Mouse (Mus musculus) adrenal gland, postnatal 25 days (tissue): Measurements from ENCODE around the gene Hoxd8. TPM values are rescaled to one million over a fixed set of nuclear protein-coding genes. Genes with fewer than 3 reads are reported as not detected.

ENCODE experiments used
- DNase-seq: peaks from one replicate; pipeline ENCODE4 v3.0.0; 2021; ENCODE audit warnings: mixed read lengths
- total RNA-seq: library from RNA; stranded (reverse); gene quantifications from 2 replicates; pipeline ENCODE4 v1.2.3, GENCODE M21; 2021

Gene Hoxd8
- total RNA-seq, 1 experiment from 2014 or later = 33.9 TPM

DNA sequence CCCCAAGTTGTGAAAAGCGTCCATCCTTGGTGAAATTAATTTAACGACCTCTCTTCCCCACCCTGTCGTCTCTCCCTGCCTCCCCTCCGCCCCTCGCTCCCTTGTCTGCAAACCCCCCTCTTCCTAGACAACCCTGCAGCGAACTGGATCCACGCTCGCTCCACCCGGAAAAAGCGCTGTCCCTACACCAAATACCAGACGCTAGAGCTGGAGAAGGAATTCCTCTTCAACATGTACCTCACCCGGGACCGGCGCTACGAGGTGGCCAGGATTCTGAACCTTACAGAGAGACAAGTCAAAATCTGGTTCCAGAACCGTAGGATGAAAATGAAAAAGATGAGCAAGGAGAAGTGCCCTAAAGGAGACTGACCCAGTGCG is 5.4 kb upstream of the Hoxd8 start:
- no peak for DNase-seq

DNA sequence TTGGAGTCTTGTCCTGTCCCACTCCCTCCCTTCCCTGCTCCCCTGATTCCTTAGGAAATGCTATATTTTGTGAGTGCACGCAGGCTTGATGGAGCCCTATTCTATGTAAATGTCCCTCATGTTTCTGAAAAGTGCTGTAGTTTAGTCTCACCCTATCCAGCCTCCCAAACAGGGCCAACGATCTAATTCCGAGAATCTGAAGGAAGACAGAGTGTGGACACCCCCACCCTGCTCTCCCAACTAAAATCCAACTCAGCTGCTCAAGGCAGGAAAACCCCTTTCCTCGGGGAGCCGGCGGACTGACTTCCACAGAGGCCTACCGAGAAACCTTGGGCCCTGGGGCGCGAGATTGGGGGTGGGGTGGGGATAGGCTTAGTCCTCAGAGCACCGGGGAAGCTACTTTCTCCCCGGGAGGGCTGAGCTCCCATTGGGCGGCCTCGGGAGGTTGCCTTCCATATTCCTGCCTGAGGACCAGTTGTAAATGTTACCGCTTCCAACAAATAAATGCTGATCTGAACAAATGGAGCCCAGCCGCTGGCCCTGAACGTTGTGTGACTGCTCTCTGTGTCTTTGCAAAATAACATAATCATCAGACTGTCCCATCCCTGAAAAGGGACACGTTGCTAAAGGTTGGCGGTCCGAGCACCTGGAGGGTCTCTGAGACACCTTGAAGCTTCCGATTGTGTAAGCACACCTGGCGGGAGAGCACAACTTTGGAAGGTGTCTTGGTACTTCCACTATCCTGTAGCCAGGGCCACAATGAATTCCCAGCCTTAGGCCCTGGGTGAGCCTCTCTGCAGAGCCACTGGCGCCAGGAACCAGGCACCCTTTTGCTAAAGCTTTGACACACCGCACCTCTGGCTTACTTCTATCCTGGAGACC is 4.5 kb upstream of the Hoxd8 start:
- no peak for DNase-seq

DNA sequence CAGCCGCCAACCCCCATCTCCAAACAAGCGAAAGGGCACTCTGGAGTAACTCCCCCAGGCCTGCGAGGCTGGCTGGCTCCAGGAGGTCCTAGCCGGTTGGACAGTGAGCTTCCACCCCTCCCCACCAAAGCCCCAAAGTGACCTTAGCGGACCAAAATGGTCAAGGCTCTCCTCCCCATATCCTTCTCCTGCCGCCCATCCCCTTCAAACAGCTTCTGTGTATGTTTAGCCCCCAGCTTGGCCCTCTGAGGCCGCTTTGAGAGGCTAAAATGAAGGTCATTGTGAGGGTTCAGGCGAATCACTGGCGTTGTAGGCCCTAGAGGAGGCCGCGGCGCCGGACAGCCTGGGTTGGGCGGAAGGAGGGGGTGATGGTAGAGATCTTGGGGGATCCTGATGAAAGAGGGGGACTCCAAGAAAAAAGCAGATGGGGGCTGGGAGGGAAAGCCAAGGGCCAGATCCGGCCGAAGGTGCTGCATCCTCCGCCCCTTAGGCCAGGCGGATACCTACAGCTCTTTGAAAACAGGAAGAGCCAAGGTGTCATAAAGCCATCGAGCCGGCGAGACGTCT is 3.8 kb upstream of the Hoxd8 start:
- no peak for DNase-seq

DNA sequence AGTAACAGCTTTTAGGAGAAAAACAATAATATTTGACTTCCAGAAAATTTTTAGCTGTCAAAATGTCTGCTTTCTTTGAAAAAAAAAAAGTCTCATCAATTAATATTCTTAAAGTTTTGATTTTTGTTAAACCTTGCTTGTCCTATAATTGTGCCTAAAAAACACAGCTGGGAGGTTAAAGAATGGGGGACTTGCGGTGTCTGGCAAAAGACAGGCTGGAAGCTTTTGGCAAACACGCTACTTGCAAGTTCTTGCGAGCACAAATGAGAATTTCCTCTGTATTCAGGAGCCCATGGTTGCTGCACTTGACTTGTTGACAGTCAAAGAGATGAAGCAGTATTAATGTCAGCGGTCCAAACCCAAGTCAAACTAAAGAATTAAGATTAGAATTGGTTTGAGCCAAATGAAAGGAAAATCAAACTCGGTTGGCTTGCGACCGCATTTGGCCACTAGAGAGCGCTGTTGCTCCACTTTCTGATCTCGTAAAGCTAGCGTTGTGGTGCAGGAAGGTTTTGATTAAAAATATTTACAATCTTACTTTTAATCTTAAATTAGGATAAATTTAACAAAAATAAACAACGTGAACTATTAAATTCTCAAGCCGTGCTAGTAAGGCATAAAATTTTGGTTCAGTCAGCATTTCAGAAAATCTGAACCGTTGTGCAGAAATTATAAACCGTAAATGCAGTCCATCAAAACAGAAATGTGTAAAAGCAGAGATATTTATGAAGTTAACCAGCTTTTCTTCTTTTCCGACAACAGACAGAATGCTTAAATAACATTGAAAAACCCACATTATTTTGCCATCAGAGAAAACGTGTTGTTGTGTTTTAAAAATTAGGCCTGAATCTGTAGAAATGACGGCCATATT is 2.2 kb upstream of the Hoxd8 start:
- DNase-seq = peak; percentile 83

DNA sequence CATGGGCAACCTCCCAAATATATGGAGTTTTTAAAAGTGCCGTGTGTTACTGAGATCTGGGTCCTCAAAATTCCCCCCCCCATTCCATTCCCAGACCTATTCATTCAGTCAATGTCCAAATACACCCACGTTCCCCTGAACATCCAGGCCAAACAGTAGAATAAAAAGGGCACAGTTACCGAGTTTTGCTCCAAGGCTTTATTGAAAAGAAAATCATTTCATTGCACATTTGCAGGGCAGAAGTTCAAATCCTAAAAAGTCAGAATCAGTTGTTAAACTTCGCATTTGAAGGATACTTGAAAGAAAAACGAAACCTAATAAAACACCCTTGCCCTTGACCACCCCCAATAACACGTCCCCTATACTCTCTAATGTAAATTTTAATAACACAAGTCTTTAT is 1.6 kb upstream of the Hoxd8 start:
- no peak for DNase-seq

DNA sequence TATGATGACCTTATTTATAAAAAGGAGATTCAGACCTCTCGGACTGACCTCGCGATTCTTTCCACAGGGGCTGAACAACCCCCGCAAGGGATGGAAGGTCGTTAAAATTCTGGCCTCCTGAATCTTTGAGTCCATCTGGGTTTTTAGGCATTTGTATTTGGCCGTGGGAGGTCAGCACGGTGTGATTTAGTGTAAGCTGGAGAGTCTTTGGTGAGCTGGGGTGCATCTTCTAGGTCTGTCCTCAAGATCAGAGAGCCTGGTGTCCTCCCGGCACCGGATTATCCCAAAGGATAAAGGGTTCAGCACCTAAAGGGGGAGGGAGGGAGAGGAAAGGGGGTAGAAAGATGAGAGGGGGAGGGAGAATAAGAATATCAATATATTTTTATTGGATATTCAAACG is 1.1 kb upstream of the Hoxd8 start:
- no peak for DNase-seq

DNA sequence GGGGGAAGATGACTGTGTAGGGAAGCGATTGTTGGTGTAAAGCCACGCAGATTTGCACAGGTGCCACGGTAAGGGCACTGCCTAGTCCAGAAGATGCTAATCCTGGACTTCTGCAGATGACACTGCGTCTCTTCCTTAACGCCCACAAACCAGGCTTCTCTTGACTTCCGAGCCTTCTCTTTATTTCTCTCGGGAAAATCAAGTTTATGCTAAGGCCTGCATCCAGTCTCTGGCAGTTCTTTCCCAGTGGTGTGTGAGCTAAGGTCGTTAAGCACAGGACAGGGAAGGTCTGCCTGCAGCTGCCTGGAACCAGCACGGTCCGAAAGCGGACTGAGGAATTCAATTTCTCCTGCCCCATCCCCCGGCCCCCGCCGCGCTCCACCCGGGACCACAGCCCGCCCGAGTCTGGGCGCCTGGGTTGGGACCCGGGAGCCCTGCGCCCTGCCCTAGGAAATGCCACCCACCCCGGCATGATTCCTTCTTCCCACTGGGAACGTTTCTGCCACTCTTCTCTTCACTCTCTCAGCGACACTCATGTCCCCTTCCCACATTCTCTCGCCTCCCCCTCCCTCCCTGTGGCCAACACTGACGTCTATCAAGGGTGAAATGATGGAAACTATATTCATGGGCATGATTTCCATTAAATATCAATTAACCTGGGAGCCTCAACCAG is 559 bp upstream of the Hoxd8 start:
- DNase-seq = no peak

DNA sequence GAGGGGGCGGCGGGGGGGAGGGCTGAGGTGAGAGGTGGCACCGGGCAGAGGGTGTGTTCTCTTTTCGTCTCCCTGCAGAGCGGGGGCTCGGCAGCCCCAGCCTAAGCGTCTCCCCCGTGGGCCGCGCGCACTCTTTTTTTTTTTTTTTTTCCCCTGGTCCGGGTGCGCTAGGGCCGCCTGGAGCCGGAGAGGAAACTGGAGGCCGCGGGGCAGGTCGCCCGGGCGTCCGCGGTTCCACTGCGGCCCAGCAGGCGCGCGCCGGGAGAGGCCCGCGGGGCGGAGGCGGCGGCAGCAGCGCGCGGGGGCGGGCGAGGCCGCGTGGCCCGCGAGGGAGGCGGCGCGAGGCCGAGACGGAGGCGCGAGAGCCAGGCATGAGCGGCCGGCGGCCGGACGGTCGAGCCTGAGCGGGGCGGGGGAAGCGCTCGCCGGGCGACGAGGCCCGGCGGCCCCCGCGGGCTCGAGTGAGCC is 618 bp downstream of the Hoxd8 start:
- peak; percentile 60 for DNase-seq

DNA sequence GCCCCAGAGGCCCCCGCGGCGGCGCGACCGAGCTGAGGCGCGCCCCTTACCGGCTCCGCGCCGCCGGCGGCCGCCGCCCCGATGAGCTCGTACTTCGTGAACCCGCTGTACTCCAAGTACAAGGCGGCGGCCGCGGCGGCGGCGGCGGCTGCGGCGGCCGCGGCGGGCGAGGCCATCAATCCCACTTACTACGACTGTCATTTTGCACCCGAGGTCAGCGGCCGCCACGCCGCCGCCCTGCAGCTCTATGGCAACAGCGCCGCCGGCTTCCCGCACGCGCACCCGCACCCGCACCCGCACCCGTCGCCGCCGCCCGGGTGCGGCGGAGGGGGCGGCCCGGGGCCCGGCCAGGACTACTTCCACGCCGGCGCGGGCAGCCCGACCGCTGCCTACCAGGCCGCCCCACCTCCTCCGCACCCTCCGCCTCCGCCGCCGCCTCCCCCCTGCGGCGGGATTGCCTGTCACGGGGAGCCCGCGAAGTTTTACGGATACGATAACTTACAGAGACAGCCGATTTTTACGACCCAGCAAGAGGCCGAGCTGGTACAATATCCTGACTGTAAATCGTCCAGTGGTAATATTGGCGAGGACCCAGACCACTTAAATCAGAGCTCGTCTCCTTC is 1.2 kb downstream of the Hoxd8 start:
- peak; percentile 79 for DNase-seq

DNA sequence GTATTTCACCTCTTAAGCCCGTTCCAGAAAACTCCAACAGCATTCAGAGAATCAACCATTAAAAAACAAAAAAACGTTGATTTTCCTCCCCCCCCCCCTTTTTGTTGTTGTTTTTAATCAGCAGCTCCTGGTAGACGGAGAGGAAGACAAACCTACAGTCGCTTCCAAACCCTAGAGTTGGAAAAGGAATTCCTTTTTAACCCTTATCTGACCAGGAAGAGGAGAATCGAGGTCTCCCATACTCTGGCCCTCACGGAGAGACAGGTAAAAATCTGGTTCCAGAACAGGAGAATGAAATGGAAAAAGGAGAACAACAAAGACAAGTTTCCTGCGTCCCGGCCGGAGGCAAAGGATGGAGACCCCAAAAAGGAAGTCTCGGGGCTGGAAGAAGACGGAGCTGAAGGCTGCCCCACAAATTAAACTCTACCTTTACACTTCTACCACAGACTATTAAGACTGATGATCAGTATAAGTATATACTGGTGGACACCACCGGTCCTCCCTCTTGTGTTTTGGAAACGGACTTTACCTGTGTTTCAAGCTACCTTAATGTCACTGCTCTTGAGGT is 2.1 kb downstream of the Hoxd8 start:
- no peak for DNase-seq

DNA sequence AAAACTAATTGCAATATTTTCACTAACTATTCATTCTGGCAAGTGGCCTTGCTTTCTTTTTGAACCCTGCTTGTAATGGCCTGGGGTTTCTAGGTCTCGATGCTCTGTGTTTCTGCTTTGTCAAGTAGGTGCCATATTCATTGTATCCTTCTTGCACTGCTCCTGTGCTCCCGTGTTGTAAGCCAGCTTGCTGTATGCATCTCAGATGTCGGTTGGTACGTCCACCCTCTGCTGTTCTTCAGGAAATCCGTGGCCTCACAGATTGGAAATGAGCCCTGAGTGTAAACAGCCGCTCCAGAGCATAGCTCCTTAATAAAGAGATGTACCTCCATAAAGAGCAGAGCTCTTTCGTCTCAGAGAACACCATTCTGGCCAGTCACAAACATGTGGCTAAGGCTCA is 3.2 kb downstream of the Hoxd8 start:
- no peak for DNase-seq

DNA sequence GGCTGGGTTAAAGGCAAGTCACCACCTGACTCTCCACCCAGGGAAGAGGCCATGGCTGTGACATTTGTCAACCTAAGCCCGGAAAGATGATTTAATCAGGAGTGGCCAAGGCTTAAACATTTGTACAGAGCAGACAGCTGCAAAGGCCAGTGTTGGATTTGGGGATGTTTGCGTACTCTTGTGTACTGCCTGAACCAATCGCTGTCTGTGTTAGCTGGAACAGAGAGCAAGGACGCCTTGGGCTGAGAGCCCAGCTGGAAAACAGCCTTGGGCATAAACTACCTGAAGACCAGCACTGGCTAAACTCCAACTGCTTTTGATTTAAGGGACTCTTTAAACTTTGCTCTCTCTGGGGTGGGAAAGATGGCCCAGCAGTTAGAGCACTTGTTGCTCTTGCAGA is 4.3 kb downstream of the Hoxd8 start:
- no peak for DNase-seq

DNA sequence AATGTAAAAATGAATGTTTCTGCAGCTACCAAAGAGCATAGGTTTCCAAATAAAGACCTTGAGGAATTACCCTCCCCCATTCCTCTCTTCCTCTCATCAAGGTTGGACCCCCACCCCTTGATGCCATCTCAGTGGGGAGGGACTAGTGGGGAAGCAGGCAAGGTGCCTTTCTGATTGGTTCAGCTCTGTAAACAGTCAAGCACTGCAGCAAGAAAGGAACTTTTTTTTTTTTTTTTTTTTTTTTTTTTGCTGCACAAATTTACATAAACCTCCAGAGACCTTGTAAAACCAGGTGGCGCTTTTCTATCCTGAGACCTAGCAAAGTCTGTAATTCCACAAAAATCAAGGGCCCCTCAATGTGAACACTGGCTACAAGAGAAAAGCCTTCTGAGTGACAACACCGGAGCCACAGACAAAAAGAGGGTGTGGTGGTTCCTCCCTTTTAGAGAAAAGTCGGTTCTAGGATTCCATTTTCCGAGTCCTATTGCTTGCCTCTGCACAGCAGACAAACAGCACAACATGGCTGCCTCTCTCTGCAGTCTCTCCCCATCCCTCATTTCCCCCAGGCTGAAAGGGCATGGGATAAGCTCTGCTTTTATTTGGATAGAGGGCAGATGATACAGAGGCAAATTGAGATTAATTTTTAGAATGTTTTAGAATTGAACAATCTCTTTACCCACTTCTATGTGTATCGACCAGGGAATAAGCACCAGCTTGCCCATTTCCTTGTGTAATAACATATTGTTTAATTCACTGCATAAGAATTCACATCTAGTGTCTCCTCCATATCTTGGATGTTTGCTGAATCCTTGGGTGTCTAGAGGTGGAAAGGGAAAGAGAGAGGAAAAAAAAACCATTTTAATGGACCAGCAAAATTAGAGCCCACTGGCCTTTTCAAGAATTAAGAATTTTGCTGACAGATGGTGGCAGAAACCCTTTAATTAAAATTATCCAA is 5.3 kb downstream of the Hoxd8 start:
- DNase-seq = no peak

DNA sequence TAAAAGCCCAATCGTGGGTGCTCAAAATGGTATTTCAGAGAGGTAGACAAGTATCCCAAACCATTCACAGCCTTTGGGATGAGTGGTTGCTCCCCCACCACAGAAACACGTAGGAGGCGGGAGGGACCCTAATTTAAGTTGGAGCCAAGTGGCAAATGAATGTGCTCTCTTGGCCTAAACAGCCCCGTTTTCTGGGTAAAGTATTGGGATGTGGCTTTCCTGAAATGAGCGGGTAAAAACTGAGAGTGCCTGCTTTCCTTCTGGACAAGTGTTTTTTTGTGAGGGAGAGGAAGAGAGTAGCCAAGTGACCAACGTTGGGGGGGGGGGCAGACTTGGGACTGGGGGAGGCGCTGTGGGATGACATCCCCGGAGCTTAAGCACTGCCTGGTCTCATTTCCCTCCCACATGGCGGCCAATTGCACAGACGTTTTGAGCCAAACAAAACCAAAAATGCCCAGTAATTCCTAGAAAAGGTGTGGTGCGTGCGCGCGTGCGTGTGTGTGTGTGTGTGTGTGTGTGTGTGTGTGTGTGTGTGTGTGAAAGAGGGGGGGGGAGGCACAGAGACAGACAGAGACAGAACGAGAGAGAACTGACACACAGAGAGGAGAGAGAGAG is 6.6 kb downstream of the Hoxd8 start:
- no peak for DNase-seq

DNA sequence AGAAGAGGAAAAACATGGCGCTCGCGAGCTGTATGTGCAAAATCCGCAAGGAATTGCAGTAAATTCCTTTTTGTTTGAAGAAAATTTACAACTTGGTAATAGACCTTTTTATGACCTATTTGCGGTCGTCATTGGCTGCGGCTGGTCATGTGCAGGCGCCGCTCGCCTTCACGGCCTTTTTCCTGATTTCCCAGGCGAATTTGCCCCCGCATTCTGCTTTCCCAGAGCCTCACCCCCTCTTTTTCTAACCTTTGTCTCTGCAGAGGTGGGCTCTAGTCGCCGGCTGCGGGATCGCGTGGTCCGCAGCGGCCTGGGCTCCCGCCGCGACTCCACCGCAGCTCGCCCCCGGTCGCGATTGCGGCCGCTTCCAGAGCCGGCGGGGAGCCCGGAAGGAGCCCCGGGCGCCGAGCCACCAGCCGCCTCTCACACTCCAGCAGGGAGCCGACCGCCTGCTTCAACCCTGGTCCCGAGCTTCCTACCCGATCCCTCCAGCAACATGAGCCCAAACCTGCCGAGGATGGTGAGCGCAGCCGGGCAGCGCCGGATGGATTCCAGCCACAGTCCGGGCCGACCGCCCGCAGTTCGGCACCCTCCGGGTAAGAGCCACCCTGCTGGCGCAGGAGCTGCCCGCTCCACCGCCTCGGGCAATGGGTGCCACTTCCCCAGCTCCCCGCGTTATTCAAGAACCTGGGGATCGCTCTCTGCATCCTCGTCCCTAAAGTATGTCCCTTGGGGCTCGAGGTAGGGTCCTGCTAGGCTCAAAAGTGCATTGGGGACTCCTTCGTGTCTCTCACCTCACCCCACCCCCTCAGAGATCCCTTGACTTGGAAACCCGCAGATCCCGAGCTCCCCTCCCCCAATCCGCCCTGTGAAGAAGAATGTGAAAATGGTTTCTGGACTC is 7.6 kb downstream of the Hoxd8 start, which contains the start of the genes Hoxd3 and Hoxd4:
Gene Hoxd3, plus strand, starts transcription at position 207 of the 901 bp plus-strand sequence.
Gene Hoxd4, plus strand, starts transcription at position 209 of the 901 bp plus-strand sequence.
- DNase-seq = peak; percentile 67

DNA sequence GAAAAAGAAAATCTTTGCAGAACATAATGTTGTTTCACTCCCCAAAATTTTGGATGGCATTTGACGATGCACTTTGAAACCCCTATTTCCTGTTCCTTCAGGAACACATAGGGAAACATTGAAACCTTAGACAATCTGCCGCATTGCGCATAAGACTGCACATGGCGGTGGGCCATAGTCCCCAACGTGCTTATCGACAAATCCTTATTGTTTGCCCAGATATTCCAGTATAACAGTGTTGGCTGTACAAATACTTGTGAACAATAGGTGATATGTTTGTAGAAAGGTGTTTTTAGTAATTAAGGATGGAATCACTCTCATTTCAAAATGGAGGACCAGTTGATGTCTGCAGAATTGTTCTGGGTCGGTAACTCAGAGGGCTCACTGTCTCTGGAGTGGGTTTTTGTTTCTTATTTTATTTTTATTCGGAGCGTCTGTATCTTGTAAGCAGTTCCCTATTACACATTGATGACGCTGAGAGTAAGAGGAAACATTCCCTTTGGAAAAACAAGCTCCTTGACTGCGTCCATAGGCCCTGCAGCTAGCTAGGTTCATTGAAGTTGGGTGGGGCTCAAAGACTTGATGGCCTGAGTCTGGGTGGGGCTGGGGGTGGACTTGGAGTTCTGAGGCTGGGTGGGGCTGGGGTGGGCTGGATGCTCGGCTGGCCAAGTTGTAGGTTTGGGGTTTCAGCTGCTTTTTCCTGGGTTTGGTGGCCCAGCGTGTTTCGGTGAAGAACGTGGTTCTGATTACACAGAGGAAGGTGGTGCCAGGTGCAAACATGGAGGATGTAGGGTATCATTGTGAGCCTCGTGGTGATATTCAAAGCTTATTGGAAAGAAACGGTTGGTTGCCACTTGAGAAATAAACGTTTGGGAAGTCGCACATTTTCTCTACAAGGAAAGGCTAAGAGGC is 9.1 kb downstream of the Hoxd8 start:
- no peak for DNase-seq

DNA sequence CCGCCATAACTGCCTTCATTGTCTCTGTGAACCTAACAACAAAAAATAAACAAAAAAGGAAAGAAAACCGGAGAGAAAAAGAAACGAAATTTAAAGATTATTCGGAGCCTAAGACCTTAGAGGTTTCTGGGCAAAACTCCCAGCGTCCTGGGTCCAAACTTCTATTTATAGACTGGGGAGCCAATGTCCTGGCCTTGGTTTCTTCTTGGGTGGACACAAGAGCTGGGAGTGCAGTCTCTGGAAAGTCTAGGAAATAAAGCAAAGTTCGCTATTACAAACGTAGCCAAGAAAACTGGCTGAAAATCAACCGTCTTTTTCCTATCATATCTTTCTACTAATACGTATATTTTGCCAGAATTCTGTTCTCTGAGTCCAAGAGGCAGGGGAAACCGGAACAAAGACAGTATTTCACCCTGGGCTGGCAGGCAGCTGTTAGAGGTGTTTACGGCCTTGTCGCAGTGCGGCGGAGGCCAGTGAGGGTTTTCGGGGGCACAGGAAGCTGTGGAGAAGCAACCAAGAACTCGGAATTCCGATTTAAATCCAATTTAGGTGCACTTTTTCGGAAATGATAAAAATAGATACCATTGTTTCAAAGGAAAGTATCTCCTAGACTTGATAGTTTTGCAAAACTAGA is 9.9 kb downstream of the Hoxd8 start:
- no peak for DNase-seq
